Mouse (Mus musculus): Measurements from ENCODE around the gene Ltbp4. TPM values are rescaled to one million over a fixed set of nuclear protein-coding genes. Genes with fewer than 3 reads are reported as not detected.

Gene Ltbp4
- polyA plus RNA-seq, 1 experiment from 2014 or later = 40.7 TPM

GRCm38 (mm10) chr7:27354144-27354543, 16.7 kb upstream of the Ltbp4 start:
- Histone ChIP-seq H3K9me3 (ENCODE audit: control insufficient read depth) (no peaks in the 10 kb centered on the region), H3K4me3 (ENCODE audit: low read depth, low read length) (no peak overlapping the region), H3K27me3 (replicated peaks; ENCODE audit: control insufficient read depth, insufficient read depth, low read length) (no peaks in the 10 kb centered on the region), H3K4me1 (replicated peaks; ENCODE audit: control insufficient read depth, insufficient read depth, low read length) (peaks cover 7% of the 10 kb centered on the region; the same call in 1 of the 2 replicates), H3K9ac (ENCODE audit: low read depth, low read length) (no peak overlapping the region), H3K4me2 (replicated peaks; ENCODE audit: low read depth) (peak overlapping the region; percentile 94), H3K27ac (ENCODE audit: low read depth, low read length) (no peak overlapping the region), H3K36me3 (ENCODE audit: control insufficient read depth, insufficient read depth) (peaks cover 19% of the 10 kb centered on the region; the same call in 1 of the 2 replicates)
- peak; percentile 29; the same call in 1 of the 2 replicates for ATAC-seq
- TF ChIP-seq CTCF (IDR thresholded peaks at IDR 0.05; ENCODE audit: low read depth) = no peak
- 30% methylated on average over 6 of the region's 6 CpGs for WGBS

DNA sequence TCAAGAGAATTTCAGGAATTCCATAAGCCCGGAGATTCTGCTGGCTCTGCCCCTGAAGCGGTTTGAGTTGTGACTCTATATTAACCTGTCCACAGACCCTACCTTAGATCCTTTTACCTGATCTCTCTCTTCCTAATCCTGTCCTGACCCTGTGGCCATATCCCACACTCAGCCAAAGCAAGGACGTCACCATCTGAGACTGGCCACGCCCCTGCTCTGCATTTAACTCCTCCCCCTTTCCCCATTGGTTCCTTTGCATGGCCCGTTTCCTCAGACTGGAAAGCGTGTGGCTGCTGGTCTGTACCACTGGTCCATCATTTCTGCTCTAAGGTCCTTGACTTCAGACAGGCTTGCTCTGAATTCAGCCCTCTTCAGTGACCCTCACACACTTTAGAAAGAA, 8.0 kb upstream of the Ltbp4 start:
- Histone ChIP-seq H3K36me3 (ENCODE audit: control insufficient read depth, insufficient read depth) (peaks cover 47% of the 10 kb centered on the region), H3K27ac (ENCODE audit: low read depth, low read length) (no peak overlapping the region), H3K4me1 (replicated peaks; ENCODE audit: control insufficient read depth, insufficient read depth, low read length) (no peaks in the 10 kb centered on the region), H3K9me3 (ENCODE audit: control insufficient read depth) (no peaks in the 10 kb centered on the region), H3K9ac (ENCODE audit: low read depth, low read length) (no peak overlapping the region), H3K4me2 (replicated peaks; ENCODE audit: low read depth) (no peak overlapping the region), H3K4me3 (ENCODE audit: low read depth, low read length) (no peak overlapping the region), H3K27me3 (replicated peaks; ENCODE audit: control insufficient read depth, insufficient read depth, low read length) (no peaks in the 10 kb centered on the region)
- 35% methylated on average over 6 of the region's 6 CpGs for whole genome bisulfite sequencing
- TF ChIP-seq CTCF (IDR thresholded peaks at IDR 0.05; ENCODE audit: low read depth) = no peak
- no peak for ATAC-seq

DNA sequence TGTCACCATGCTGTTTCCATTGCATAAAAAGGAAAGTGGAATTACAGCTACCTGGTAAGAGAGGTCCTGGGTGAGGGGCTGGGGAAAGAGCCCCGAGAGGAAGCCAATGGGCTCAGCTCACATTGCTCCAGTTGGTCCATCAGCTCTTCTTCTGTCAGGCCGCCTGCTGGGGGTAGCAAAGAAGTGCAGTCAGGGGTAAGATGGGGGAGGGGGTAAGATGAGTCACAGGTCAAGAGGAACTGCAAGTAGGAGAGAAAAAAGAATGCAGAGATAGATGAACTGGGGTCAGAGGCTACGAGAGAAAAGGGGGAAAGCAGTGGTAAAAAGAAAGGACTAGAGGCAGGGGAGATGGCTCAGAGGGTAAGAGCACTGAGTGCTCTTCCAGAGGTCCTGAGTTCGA, 5.1 kb upstream of the Ltbp4 start:
- Histone ChIP-seq H3K9me3 (ENCODE audit: control insufficient read depth) (no peaks in the 10 kb centered on the region), H3K36me3 (ENCODE audit: control insufficient read depth, insufficient read depth) (peaks cover 34% of the 10 kb centered on the region), H3K9ac (ENCODE audit: low read depth, low read length) (no peak overlapping the region), H3K4me1 (replicated peaks; ENCODE audit: control insufficient read depth, insufficient read depth, low read length) (no peaks in the 10 kb centered on the region), H3K4me3 (ENCODE audit: low read depth, low read length) (no peak overlapping the region), H3K4me2 (replicated peaks; ENCODE audit: low read depth) (no peak overlapping the region), H3K27me3 (replicated peaks; ENCODE audit: control insufficient read depth, insufficient read depth, low read length) (peaks cover 12% of the 10 kb centered on the region), H3K27ac (ENCODE audit: low read depth, low read length) (no peak overlapping the region)
- WGBS = 57% methylated on average over 4 of the region's 4 CpGs
- peak; percentile 56 for TF ChIP-seq CTCF (IDR thresholded peaks at IDR 0.05; ENCODE audit: low read depth)
- ATAC-seq = no peak

- H3K9me3 ChIP-seq (ENCODE audit: control insufficient read depth) = no peaks in the 10 kb centered on the region
- H3K4me3 ChIP-seq (ENCODE audit: low read depth, low read length) = no peak overlapping the region
- no peak overlapping the region for H3K27ac ChIP-seq (ENCODE audit: low read depth, low read length)
- no peaks in the 10 kb centered on the region for H3K4me1 ChIP-seq (replicated peaks; ENCODE audit: control insufficient read depth, insufficient read depth, low read length)
- ATAC-seq = no peak
- H3K36me3 ChIP-seq (ENCODE audit: control insufficient read depth, insufficient read depth) = peaks cover 16% of the 10 kb centered on the region; the same call in 1 of the 2 replicates
- TF ChIP-seq CTCF (IDR thresholded peaks at IDR 0.05; ENCODE audit: low read depth) = no peak
- no peak overlapping the region for H3K4me2 ChIP-seq (replicated peaks; ENCODE audit: low read depth)
- H3K27me3 ChIP-seq (replicated peaks; ENCODE audit: control insufficient read depth, insufficient read depth, low read length) = peaks cover 38% of the 10 kb centered on the region
- H3K9ac ChIP-seq (ENCODE audit: low read depth, low read length) = no peak overlapping the region
- 38% methylated on average over 7 of the region's 7 CpGs for WGBS
Observed at GRCm38 (mm10) chr7:27339519-27339918, 2.0 kb upstream of the Ltbp4 start.

- H3K9ac ChIP-seq (ENCODE audit: low read depth, low read length) = no peak overlapping the region
- no peak for ATAC-seq
- H3K36me3 ChIP-seq (ENCODE audit: control insufficient read depth, insufficient read depth) = peaks cover 12% of the 10 kb centered on the region; the same call in 1 of the 2 replicates
- peaks cover 42% of the 10 kb centered on the region for H3K27me3 ChIP-seq (replicated peaks; ENCODE audit: control insufficient read depth, insufficient read depth, low read length)
- H3K4me2 ChIP-seq (replicated peaks; ENCODE audit: low read depth) = no peak overlapping the region
- no peaks in the 10 kb centered on the region for H3K9me3 ChIP-seq (ENCODE audit: control insufficient read depth)
- TF ChIP-seq CTCF (IDR thresholded peaks at IDR 0.05; ENCODE audit: low read depth) = no peak
- no peaks in the 10 kb centered on the region for H3K4me1 ChIP-seq (replicated peaks; ENCODE audit: control insufficient read depth, insufficient read depth, low read length)
- no peak overlapping the region for H3K4me3 ChIP-seq (ENCODE audit: low read depth, low read length)
- 70% methylated on average over 4 of the region's 4 CpGs for WGBS
- no peak overlapping the region for H3K27ac ChIP-seq (ENCODE audit: low read depth, low read length)
Observed at GRCm38 (mm10) chr7:27339114-27339513, 1.6 kb upstream of the Ltbp4 start.

- Histone ChIP-seq H3K4me3 (ENCODE audit: low read depth, low read length) (peak overlapping the region; percentile 29), H3K36me3 (ENCODE audit: control insufficient read depth, insufficient read depth) (no peaks in the 10 kb centered on the region), H3K9me3 (ENCODE audit: control insufficient read depth) (no peaks in the 10 kb centered on the region), H3K27ac (ENCODE audit: low read depth, low read length) (no peak overlapping the region), H3K9ac (ENCODE audit: low read depth, low read length) (peak overlapping the region; percentile 27), H3K27me3 (replicated peaks; ENCODE audit: control insufficient read depth, insufficient read depth, low read length) (peaks cover 67% of the 10 kb centered on the region), H3K4me2 (replicated peaks; ENCODE audit: low read depth) (peak overlapping the region; percentile 52), H3K4me1 (replicated peaks; ENCODE audit: control insufficient read depth, insufficient read depth, low read length) (no peaks in the 10 kb centered on the region)
- TF ChIP-seq CTCF (IDR thresholded peaks at IDR 0.05; ENCODE audit: low read depth) = peak; percentile 99
- ATAC-seq = peak; percentile 67
- WGBS = 1% methylated on average over 47 of the region's 47 CpGs
Observed at GRCm38 (mm10) chr7:27335928-27336823, 1.3 kb downstream of the Ltbp4 start.

All from intestine, postnatal 0 days (tissue).